Mouse (Mus musculus): ENCODE data around the gene Lck. TPM values are rescaled to one million over a fixed set of nuclear protein-coding genes. Genes with fewer than 3 reads are reported as not detected.
A peak's percentile ranks its signal among the peaks of the same experiment; 100 is the strongest.
"Not testable (repeated sequence)": the region's sequence is repeated elsewhere in the genome, so short reads cannot be mapped to it uniquely, and the experiment has no call there.

The Lck gene
- total and polyA plus RNA-seq, 2 experiments, result 0.92 to 1.7 TPM

- no peak for TF ChIP-seq CTCF (IDR thresholded peaks at IDR 0.05; ENCODE audit: low read depth, low read length)
- peak; percentile 60; the same call in 1 of the 2 replicates for TF ChIP-seq POLR2A (IDR thresholded peaks at IDR 0.05; ENCODE audit: extremely low read depth, insufficient read depth, low read length)
- Histone ChIP-seq H3K9ac (ENCODE audit: low read depth, low read length) (peak overlapping the region; percentile 64), H3K79me2 (ENCODE audit: control insufficient read depth, insufficient read depth, low read length) (no peaks in the 10 kb centered on the region), H3K36me3 (ENCODE audit: control insufficient read depth, insufficient read depth, low read length) (no peaks in the 10 kb centered on the region), H3K27ac (replicated peaks; ENCODE audit: insufficient read depth, low read depth, low read length) (peak overlapping the region; percentile 46; the same call in 1 of the 2 replicates), H3K4me3 (ENCODE audit: insufficient read depth, low read depth, low read length) (peak overlapping the region; percentile 56), H3K4me1 (ENCODE audit: control insufficient read depth, insufficient read depth, low read length) (peaks cover 7% of the 10 kb centered on the region), H3K27me3 (ENCODE audit: control insufficient read depth, insufficient read depth, low read length) (no peaks in the 10 kb centered on the region)
- WGBS, result 7% methylated on average over 33 of the region's 33 CpGs
- DNase-seq (ENCODE audit: extremely low read depth, low read depth, low spot score), result peak; percentile 64
Measured at GRCm38 (mm10) chr4:129556532-129557223, 16.8 kb downstream of the Lck start.

GRCm38 (mm10) chr4:129555862-129556531 lies 17.4 kb downstream of the Lck start:
- Histone ChIP-seq H3K4me3 (ENCODE audit: insufficient read depth, low read depth, low read length) (peak overlapping the region; percentile 56), H3K9ac (ENCODE audit: low read depth, low read length) (peak overlapping the region; percentile 33; the same call in 1 of the 2 replicates), H3K36me3 (ENCODE audit: control insufficient read depth, insufficient read depth, low read length) (no peaks in the 10 kb centered on the region), H3K27ac (replicated peaks; ENCODE audit: insufficient read depth, low read depth, low read length) (no peak overlapping the region), H3K27me3 (ENCODE audit: control insufficient read depth, insufficient read depth, low read length) (no peaks in the 10 kb centered on the region), H3K4me1 (ENCODE audit: control insufficient read depth, insufficient read depth, low read length) (peaks cover 7% of the 10 kb centered on the region), H3K79me2 (ENCODE audit: control insufficient read depth, insufficient read depth, low read length) (no peaks in the 10 kb centered on the region)
- no peak for TF ChIP-seq CTCF (IDR thresholded peaks at IDR 0.05; ENCODE audit: low read depth, low read length)
- no peak for TF ChIP-seq POLR2A (IDR thresholded peaks at IDR 0.05; ENCODE audit: extremely low read depth, insufficient read depth, low read length)
- DNase-seq (ENCODE audit: extremely low read depth, low read depth, low spot score), result peak; percentile 19
- 2% methylated on average over 24 of the region's 24 CpGs for WGBS

DNA sequence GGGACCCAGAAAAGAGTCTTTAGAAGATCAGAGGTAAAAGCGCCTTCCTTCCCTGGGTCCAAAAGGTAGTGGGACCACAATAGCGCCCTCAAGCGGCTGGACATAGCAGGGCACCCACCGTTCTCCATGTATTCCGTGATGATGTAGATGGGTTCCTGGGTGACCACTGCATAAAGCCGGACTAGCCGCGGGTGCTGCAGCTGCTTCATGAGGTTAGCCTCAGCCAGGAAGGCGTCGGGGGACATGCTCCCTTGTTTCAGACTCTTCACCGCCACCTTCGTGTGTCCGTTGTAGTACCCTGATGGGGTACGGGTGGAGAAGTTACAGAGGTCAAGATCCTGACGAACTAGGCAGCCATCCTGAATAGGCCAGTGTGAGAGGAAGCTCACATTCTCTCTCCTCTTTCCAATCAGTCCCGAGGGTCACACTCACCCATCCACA lies 18.0 kb downstream of the Lck start:
- peak overlapping the region; percentile 35 for H3K9ac ChIP-seq (ENCODE audit: low read depth, low read length)
- no peak for DNase-seq (ENCODE audit: extremely low read depth, low read depth, low spot score)
- no peaks in the 10 kb centered on the region for H3K79me2 ChIP-seq (ENCODE audit: control insufficient read depth, insufficient read depth, low read length)
- no peaks in the 10 kb centered on the region for H3K36me3 ChIP-seq (ENCODE audit: control insufficient read depth, insufficient read depth, low read length)
- no peak overlapping the region for H3K27ac ChIP-seq (replicated peaks; ENCODE audit: insufficient read depth, low read depth, low read length)
- H3K27me3 ChIP-seq (ENCODE audit: control insufficient read depth, insufficient read depth, low read length), result no peaks in the 10 kb centered on the region
- 8% methylated on average over 16 of the region's 16 CpGs for WGBS
- H3K4me3 ChIP-seq (ENCODE audit: insufficient read depth, low read depth, low read length), result peak overlapping the region; percentile 38; the same call in 1 of the 2 replicates
- H3K4me1 ChIP-seq (ENCODE audit: control insufficient read depth, insufficient read depth, low read length), result peaks cover 7% of the 10 kb centered on the region
- TF ChIP-seq CTCF (IDR thresholded peaks at IDR 0.05; ENCODE audit: low read depth, low read length) (peak; percentile 76), POLR2A (IDR thresholded peaks at IDR 0.05; ENCODE audit: extremely low read depth, insufficient read depth, low read length) (no peak)

GRCm38 (mm10) chr4:129554512-129554911 lies 18.9 kb downstream of the Lck start:
- H3K79me2 ChIP-seq (ENCODE audit: control insufficient read depth, insufficient read depth, low read length); H3K4me1 ChIP-seq (ENCODE audit: control insufficient read depth, insufficient read depth, low read length); H3K27me3 ChIP-seq (ENCODE audit: control insufficient read depth, insufficient read depth, low read length); DNase-seq (ENCODE audit: extremely low read depth, low read depth, low spot score); H3K4me3 ChIP-seq (ENCODE audit: insufficient read depth, low read depth, low read length); H3K27ac ChIP-seq (replicated peaks; ENCODE audit: insufficient read depth, low read depth, low read length); H3K36me3 ChIP-seq (ENCODE audit: control insufficient read depth, insufficient read depth, low read length); H3K9ac ChIP-seq (ENCODE audit: low read depth, low read length): not testable (repeated sequence)
- WGBS, result 69% methylated on average over 4 of the region's 6 CpGs

DNA sequence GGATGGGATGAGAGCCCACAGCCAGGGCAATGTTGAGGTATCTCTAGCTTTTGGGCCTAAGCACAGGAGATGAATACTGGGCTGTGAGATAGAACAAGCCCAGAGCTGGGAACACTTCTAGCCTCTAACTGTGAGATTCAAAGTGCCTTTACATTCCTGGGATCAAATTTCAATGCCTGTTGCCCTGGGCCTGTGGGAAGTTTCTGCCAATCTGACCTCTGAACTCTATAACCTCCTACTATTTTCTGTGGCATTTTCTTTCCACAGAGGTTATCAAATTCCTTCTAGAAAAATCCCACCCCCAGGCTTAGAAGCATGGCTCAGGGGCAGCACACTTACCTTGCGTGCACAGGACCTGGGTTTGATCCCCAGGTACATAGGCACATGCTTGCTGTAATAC lies 23.1 kb downstream of the Lck start:
- no peaks in the 10 kb centered on the region for H3K79me2 ChIP-seq (ENCODE audit: control insufficient read depth, insufficient read depth, low read length)
- H3K4me1 ChIP-seq (ENCODE audit: control insufficient read depth, insufficient read depth, low read length), result no peaks in the 10 kb centered on the region
- H3K27ac ChIP-seq (replicated peaks; ENCODE audit: insufficient read depth, low read depth, low read length), result no peak overlapping the region
- no peaks in the 10 kb centered on the region for H3K27me3 ChIP-seq (ENCODE audit: control insufficient read depth, insufficient read depth, low read length)
- TF ChIP-seq POLR2A (IDR thresholded peaks at IDR 0.05; ENCODE audit: extremely low read depth, insufficient read depth, low read length), result no peak
- TF ChIP-seq CTCF (IDR thresholded peaks at IDR 0.05; ENCODE audit: low read depth, low read length), result no peak
- WGBS, result 85% methylated on average over 1 of the region's 1 CpGs
- H3K9ac ChIP-seq (ENCODE audit: low read depth, low read length), result no peak overlapping the region
- H3K36me3 ChIP-seq (ENCODE audit: control insufficient read depth, insufficient read depth, low read length), result no peaks in the 10 kb centered on the region
- H3K4me3 ChIP-seq (ENCODE audit: insufficient read depth, low read depth, low read length), result no peak overlapping the region
- DNase-seq (ENCODE audit: extremely low read depth, low read depth, low spot score), result no peak

DNA sequence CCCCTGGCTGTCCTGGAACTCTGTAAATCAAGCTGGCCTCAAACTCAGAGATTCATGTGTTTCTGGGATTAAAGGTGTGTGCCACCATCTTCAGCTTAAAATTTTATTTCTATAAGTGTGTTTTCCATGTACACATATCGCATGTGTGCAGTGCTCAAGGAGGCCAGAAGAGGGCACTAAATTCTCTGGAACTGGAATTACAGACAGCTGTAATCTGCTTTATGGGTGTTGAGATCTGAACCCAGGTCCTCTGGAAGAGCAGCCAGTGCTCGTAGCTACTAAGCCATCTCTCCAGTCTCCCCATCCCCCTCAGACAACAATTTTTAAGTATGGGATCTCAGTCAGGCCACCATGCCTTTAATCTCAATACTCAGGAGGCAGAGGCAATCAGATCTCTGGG lies 24.1 kb downstream of the Lck start:
- TF ChIP-seq CTCF (IDR thresholded peaks at IDR 0.05; ENCODE audit: low read depth, low read length) (no peak; the same call in 1 of the 2 replicates), POLR2A (IDR thresholded peaks at IDR 0.05; ENCODE audit: extremely low read depth, insufficient read depth, low read length) (no peak)
- no peak for DNase-seq (ENCODE audit: extremely low read depth, low read depth, low spot score)
- H3K27me3 ChIP-seq (ENCODE audit: control insufficient read depth, insufficient read depth, low read length), result no peaks in the 10 kb centered on the region
- H3K9ac ChIP-seq (ENCODE audit: low read depth, low read length), result no peak overlapping the region
- no peaks in the 10 kb centered on the region for H3K4me1 ChIP-seq (ENCODE audit: control insufficient read depth, insufficient read depth, low read length)
- H3K36me3 ChIP-seq (ENCODE audit: control insufficient read depth, insufficient read depth, low read length), result no peaks in the 10 kb centered on the region
- no peaks in the 10 kb centered on the region for H3K79me2 ChIP-seq (ENCODE audit: control insufficient read depth, insufficient read depth, low read length)
- 93% methylated on average over 2 of the region's 2 CpGs for WGBS
- no peak overlapping the region for H3K27ac ChIP-seq (replicated peaks; ENCODE audit: insufficient read depth, low read depth, low read length)
- no peak overlapping the region for H3K4me3 ChIP-seq (ENCODE audit: insufficient read depth, low read depth, low read length)

DNA sequence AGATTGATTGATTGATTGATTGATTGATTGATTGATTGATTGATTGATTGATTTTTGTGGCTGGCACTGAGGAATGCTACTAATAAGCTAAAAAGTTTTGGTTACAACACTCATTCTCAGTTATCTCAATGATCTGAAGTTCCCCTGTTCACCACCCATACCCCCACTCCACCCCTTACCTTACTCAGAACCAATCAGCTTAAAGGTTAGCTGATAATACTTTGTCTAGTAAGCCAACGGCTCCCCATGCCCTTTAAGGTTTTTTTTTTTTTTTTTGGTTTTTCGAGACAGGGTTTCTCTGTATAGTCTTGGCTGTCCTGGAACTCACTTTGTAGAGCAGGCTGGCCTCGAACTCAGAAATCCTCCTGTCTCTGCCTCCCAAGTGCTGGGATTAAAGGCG lies 25.8 kb downstream of the Lck start:
- not testable (repeated sequence) for H3K27ac ChIP-seq (replicated peaks; ENCODE audit: insufficient read depth, low read depth, low read length); H3K27me3 ChIP-seq (ENCODE audit: control insufficient read depth, insufficient read depth, low read length); H3K4me1 ChIP-seq (ENCODE audit: control insufficient read depth, insufficient read depth, low read length); H3K9ac ChIP-seq (ENCODE audit: low read depth, low read length); DNase-seq (ENCODE audit: extremely low read depth, low read depth, low spot score); H3K79me2 ChIP-seq (ENCODE audit: control insufficient read depth, insufficient read depth, low read length); H3K36me3 ChIP-seq (ENCODE audit: control insufficient read depth, insufficient read depth, low read length); H3K4me3 ChIP-seq (ENCODE audit: insufficient read depth, low read depth, low read length)
- 80% methylated on average over 4 of the region's 4 CpGs for WGBS
